Comparison of ENCODE assay signal across 11 mouse cellular contexts in the genomic region with DNA sequence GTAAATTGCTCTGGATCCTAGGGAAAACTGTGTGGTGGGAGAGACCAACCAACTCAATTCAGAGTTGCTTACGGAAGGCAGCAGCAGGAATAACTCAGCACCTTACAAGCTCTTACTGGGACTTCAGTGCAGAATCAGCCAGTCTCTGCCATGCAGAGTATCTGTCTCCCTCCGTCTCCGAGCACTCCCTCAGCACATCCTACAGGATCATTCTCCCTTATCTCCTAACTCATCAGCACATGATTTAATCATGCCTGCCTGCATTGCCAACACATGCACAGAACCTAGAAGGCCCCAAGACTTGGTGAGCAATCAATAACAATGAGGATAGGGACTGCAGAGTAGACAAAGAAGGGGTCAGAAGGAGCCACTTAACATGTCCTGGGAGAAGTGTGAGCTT. TPM values are rescaled to one million over a fixed set of nuclear protein-coding genes. Genes with fewer than 3 reads are reported as not detected.
DNase-seq lines count a peak whose midpoint lies in the region; ATAC-seq and TF ChIP-seq lines count a peak whose summit lies in the region.
"Had no signal": no experiment of that assay in that cellular context is flagged by ENCODE, and none has a peak within 500 bp of the region (broad histone marks: within the 10 kb centered on the region; RNA-seq: fewer than 3 reads in every experiment).

No protein-coding gene starts in this region.

- H3K36me3 ChIP-seq in forebrain, embryonic 10.5 days (replicated peaks) = peaks cover 8% of the 10 kb centered on the region; the same call in 1 of the 2 replicates
- no peaks in the 10 kb centered on the region for H3K36me3 ChIP-seq in forebrain, postnatal 0 days (ENCODE audit: insufficient read depth)
- H3K36me3 ChIP-seq in kidney, embryonic 16.5 days (ENCODE audit: insufficient read depth, low read length) = no peaks in the 10 kb centered on the region
- H3K36me3 ChIP-seq in hindbrain, embryonic 16.5 days (ENCODE audit: control insufficient read depth, insufficient read depth, low read length) = no peaks in the 10 kb centered on the region
- H3K36me3 ChIP-seq in neural tube, embryonic 14.5 days (ENCODE audit: control insufficient read depth, insufficient read depth, low read length) = no peaks in the 10 kb centered on the region

- H3K4me2 ChIP-seq in forebrain, postnatal 0 days (ENCODE audit: low read depth) = no peak overlapping the region
- H3K4me2 ChIP-seq in kidney, embryonic 16.5 days (replicated peaks; ENCODE audit: low read depth, low read length) = 0 out of 2 replicates have a peak overlapping the region, but pooled peaks have one; percentile 14
- H3K4me2 ChIP-seq in hindbrain, embryonic 16.5 days (ENCODE audit: low read length) = peak overlapping the region; percentile 31
- peak overlapping the region; percentile 21; the same call in 1 of the 2 replicates for H3K4me2 ChIP-seq in neural tube, embryonic 14.5 days (ENCODE audit: low read depth, low read length)

- peaks cover 74% of the 10 kb centered on the region for H3K4me1 ChIP-seq in forebrain, embryonic 10.5 days
- peaks cover 5% of the 10 kb centered on the region; the same call in 1 of the 2 replicates for H3K4me1 ChIP-seq in forebrain, postnatal 0 days (ENCODE audit: insufficient read depth)
- H3K4me1 ChIP-seq in kidney, embryonic 16.5 days (ENCODE audit: insufficient read depth, low read length) = peaks cover 45% of the 10 kb centered on the region
- peaks cover 8% of the 10 kb centered on the region for H3K4me1 ChIP-seq in hindbrain, embryonic 16.5 days (ENCODE audit: control insufficient read depth, insufficient read depth, low read depth, low read length)
- peaks cover 3% of the 10 kb centered on the region; the same call in 1 of the 2 replicates for H3K4me1 ChIP-seq in neural tube, embryonic 14.5 days (ENCODE audit: control insufficient read depth, insufficient read depth, low read length)

- WGBS in forebrain, embryonic 10.5 days = 79% methylated on average over 3 of the region's 3 CpGs
- WGBS in forebrain, postnatal 0 days = 61% methylated on average over 3 of the region's 3 CpGs
- WGBS in kidney, embryonic 16.5 days = 70% methylated on average over 3 of the region's 3 CpGs
- 45% methylated on average over 3 of the region's 3 CpGs for WGBS in hindbrain, embryonic 16.5 days
- WGBS in neural tube, embryonic 14.5 days = 53% methylated on average over 3 of the region's 3 CpGs

- no peak for TF ChIP-seq CTCF in forebrain, postnatal 0 days (IDR thresholded peaks at IDR 0.05; ENCODE audit: low read depth)

- peak overlapping the region; percentile 83; the same call in 1 of the 2 replicates for H3K4me3 ChIP-seq in forebrain, embryonic 10.5 days
- no peak overlapping the region for H3K4me3 ChIP-seq in forebrain, postnatal 0 days (ENCODE audit: low read depth, low read length)
- H3K4me3 ChIP-seq in kidney, embryonic 16.5 days (ENCODE audit: low read length) = no peak overlapping the region
- peak overlapping the region; percentile 10; the same call in 1 of the 2 replicates for H3K4me3 ChIP-seq in hindbrain, embryonic 16.5 days (ENCODE audit: low read length)
- no peak overlapping the region for H3K4me3 ChIP-seq in neural tube, embryonic 14.5 days (ENCODE audit: low read depth, low read length)

- ATAC-seq in forebrain, postnatal 0 days = no peak
- no peak for ATAC-seq in kidney, embryonic 16.5 days (ENCODE audit: low FRiP score, low TSS enrichment)
- no peak for ATAC-seq in hindbrain, embryonic 16.5 days
- ATAC-seq in neural tube, embryonic 14.5 days (ENCODE audit: low read depth) = no peak

- no peak for DNase-seq in forebrain, embryonic 10.5 days (ENCODE audit: extremely low spot score, low spot score)
- no peak for DNase-seq in forebrain, postnatal 0 days
- no peak for DNase-seq in kidney, adult 8-10 months
- DNase-seq in embryo, embryonic 10 days (ENCODE audit: low spot score) = no peak
- DNase-seq in urinary bladder, adult 2 months (ENCODE audit: low spot score) = no peak
- DNase-seq: adrenal gland, postnatal 25 days; cerebellum, adult 11 months; liver had no signal

- H3K9me3 ChIP-seq in forebrain, embryonic 10.5 days = no peaks in the 10 kb centered on the region
- H3K9me3 ChIP-seq in forebrain, postnatal 0 days (ENCODE audit: low read length) = no peaks in the 10 kb centered on the region
- no peaks in the 10 kb centered on the region for H3K9me3 ChIP-seq in kidney, embryonic 16.5 days (ENCODE audit: low read length)
- H3K9me3 ChIP-seq in hindbrain, embryonic 16.5 days (ENCODE audit: control insufficient read depth, low read length) = no peaks in the 10 kb centered on the region
- no peaks in the 10 kb centered on the region for H3K9me3 ChIP-seq in neural tube, embryonic 14.5 days (ENCODE audit: control insufficient read depth, low read length)

- no peak overlapping the region for H3K9ac ChIP-seq in forebrain, postnatal 0 days
- H3K9ac ChIP-seq in kidney, embryonic 16.5 days (replicated peaks; ENCODE audit: low read length) = no peak overlapping the region
- H3K9ac ChIP-seq in hindbrain, embryonic 16.5 days (ENCODE audit: low read depth, low read length) = 0 out of 2 replicates have a peak overlapping the region, but pooled peaks have one; percentile 3
- no peak overlapping the region for H3K9ac ChIP-seq in neural tube, embryonic 14.5 days (replicated peaks; ENCODE audit: low read depth, low read length)

- no peak overlapping the region for H3K27ac ChIP-seq in forebrain, embryonic 10.5 days
- no peak overlapping the region for H3K27ac ChIP-seq in forebrain, postnatal 0 days (ENCODE audit: low read depth, low read length)
- no peak overlapping the region for H3K27ac ChIP-seq in kidney, embryonic 16.5 days (ENCODE audit: low read length)
- H3K27ac ChIP-seq in hindbrain, embryonic 16.5 days (ENCODE audit: low read depth, low read length) = no peak overlapping the region
- H3K27ac ChIP-seq in neural tube, embryonic 14.5 days (ENCODE audit: low read depth, low read length) = no peak overlapping the region

- H3K27me3 ChIP-seq in forebrain, embryonic 10.5 days (ENCODE audit: poor library complexity, severe bottlenecking) = peaks cover 11% of the 10 kb centered on the region; the same call in 1 of the 2 replicates
- H3K27me3 ChIP-seq in forebrain, postnatal 0 days (ENCODE audit: insufficient read depth, low read length) = no peaks in the 10 kb centered on the region
- no peaks in the 10 kb centered on the region for H3K27me3 ChIP-seq in kidney, embryonic 16.5 days (ENCODE audit: insufficient read depth, low read length)
- H3K27me3 ChIP-seq in hindbrain, embryonic 16.5 days (replicated peaks; ENCODE audit: control insufficient read depth, insufficient read depth, low read length) = no peaks in the 10 kb centered on the region
- H3K27me3 ChIP-seq in neural tube, embryonic 14.5 days (ENCODE audit: control insufficient read depth, insufficient read depth, low read length) = 0 out of 2 replicates have a peak, but pooled peaks cover 3% of the 10 kb centered on the region

RNA-seq across cellular contexts. Expression of gene Stk39, which starts 2.6 kb away (rescaled TPM):
- polyA plus RNA-seq in forebrain, embryonic 10.5 days (2016; fragmentation: Nextera tagmentation; extraction: Ambion mirVana) = 29.5 and 30.2 TPM in 2 replicates
- 25.5 and 27.9 TPM in 2 replicates for total RNA-seq in forebrain, postnatal 0 days (2014; rRNA removed)
- polyA plus RNA-seq in forebrain, postnatal 0 days (2015; fragmentation: Nextera tagmentation; extraction: Ambion mirVana) = 15.9 and 23.0 TPM in 2 replicates
- 11.7 and 14.9 TPM in 2 replicates for polyA plus RNA-seq in kidney, embryonic 16.5 days (2015; fragmentation: Nextera tagmentation; extraction: Ambion mirVana)
- 25.1 and 30.3 TPM in 2 replicates for polyA plus RNA-seq in hindbrain, embryonic 16.5 days (2015; fragmentation: Nextera tagmentation; extraction: Ambion mirVana)
- 37.0 and 48.5 TPM in 2 replicates for polyA plus RNA-seq in neural tube, embryonic 14.5 days (2014; fragmentation: Nextera tagmentation; extraction: Ambion mirVana)
- 22.7 and 24.9 TPM in 2 replicates for polyA plus RNA-seq in urinary bladder, adult 2 months (2012; rRNA removed)

Comparison
In these comparisons a context has a peak if more than half of its experiments do, and no peak if none do; other contexts are left out.
1. H3K4me3 ChIP-seq: peak in forebrain, embryonic 10.5 days (single experiment) and hindbrain, embryonic 16.5 days (single experiment); none in forebrain, postnatal 0 days (single experiment), kidney, embryonic 16.5 days (single experiment) and neural tube, embryonic 14.5 days (single experiment).